Mouse (Mus musculus) layer of hippocampus, postnatal 25 days (tissue): Measurements from ENCODE around the gene Col5a1. TPM values are rescaled to one million over a fixed set of nuclear protein-coding genes. Genes with fewer than 3 reads are reported as not detected.
A peak's percentile ranks its signal among the peaks of the same experiment; 100 is the strongest.

Source experiments
- DNase-seq, 2 experiments: peaks; one replicate each; pipeline ENCODE4 v3.0.0; 2022; ENCODE audit warnings: mixed read lengths in 2 of 2, low spot score in 1 of 2; ENCODE audit errors: extremely low spot score in 1 of 2
- total RNA-seq, 2 experiments: library from RNA; stranded (reverse); gene quantifications; 2 replicates each; pipeline ENCODE4 v1.2.3; 2021

Gene Col5a1
- 1 to 10 TPM; 3.3 to 4.2 TPM for total RNA-seq

DNA sequence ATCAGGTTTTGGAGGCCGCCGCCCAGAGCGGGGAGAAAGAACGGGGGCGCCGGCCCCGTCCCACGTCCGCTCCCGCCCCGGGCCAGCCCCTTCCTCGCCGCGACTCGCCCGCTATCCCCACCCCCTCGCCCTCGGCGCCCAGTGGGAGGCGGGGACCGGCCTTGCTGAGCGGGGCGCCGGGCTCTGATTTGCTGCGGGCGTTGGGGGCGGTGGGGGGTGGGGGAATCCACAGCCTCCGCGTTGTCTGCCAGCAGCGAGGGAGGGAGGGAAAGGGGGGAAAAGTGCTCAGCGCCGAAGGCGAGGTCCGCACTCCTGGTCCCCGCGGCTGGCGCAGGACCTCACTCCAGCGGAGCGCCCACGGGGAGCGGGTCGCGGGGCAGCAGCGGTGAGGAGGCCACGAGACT is at the start of gene Col5a1:
Gene Col5a1, plus strand, starts transcription at position 278 of the 404 bp plus-strand sequence.
- peak in 1 of 2 experiments; percentile 44 for DNase-seq

- DNase-seq: no peak
Observed at GRCm38 (mm10) chr2:27838112-27838511, 48.1 kb upstream of the Col5a1 start.

GRCm38 (mm10) chr2:27840890-27841289 is 45.3 kb upstream of the Col5a1 start:
- no peak for DNase-seq

- no peak for DNase-seq
Observed at GRCm38 (mm10) chr2:27842893-27843292, 43.3 kb upstream of the Col5a1 start.

DNA sequence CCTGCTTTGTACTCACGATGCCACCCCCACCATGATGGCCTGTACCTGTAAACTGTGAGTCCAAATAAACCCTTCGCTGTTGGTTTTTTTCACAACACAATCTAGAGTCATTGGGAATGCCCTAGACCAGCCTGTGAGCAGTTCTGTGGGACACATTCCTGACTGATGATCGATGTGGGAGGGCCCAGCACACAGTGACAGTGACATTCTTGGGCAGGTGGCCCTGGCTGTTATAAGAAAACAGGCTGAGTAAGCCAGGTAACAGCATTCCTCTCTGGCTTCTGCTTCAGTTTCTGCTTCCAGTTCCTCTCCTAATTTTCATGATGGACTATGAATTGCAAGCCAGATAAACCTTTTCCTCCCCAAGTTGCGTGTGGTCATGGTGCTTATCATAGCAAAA is 41.3 kb upstream of the Col5a1 start:
- DNase-seq: no peak

DNA sequence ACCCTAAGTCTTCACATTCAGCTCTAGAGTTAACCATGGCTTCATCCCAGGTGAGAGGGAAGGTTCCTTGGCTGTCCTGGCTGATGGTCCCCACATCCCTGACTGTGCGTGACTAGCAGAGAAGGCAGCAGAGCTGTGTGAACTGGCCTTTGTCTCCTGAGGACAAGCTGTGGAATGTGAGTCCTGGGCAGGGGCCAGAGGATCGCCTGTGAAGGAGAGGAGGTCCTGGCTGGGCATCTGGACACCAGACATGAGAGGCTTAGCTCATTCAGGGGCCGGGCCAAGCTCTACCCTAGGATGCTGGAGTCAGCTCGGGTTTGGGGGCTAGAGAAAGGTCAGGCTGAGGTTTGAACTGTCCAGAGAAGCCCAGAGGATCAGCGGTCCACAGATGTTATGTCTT is 39.2 kb upstream of the Col5a1 start:
- DNase-seq: no peak

DNA sequence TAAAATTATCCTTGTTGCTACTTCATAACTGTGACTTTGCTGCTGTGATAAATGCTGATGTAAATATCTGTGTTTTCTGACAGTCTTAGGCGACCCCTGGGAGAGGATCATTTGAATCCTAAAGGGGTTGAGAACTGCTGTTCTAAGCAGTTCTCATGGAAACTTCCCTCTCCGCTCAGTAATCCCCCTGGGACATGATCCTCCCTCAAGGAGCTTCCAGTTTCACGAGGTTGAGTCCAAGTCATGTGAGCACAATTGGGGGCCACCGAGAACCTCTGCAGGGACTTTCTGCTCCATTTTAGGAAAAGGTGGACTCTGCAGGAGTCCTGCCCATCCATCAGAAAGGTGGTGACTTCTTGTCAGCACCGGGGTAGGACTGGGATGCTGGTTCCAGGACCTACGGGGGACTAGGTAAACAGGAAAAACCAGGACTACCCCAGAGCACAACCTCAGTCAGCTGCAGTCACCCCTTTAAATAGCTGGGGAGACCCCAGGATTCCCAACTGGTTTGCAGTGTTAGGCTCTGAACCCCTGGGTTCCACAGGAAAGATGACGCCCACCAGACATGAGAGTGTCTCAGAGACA is 38.3 kb upstream of the Col5a1 start:
- DNase-seq: no peak

DNA sequence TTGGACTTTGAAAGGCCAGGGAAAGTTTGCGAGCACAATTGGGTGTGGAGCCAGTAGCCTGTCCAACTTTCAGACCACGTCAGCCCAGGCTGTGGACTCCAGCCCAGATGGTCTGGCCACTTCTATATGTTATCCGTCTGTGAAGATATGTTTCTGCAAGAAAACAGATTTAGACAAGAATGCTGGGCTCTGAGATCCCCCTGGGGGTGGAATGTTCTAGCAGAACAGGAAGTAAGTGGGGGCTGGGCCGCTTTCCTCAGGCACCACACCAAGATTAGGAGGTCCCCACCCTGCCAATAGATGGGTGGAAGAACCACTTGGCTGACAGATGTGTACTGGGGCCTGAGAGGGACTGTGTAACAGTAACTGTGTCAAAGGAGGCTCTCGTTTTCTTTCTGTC is 37.8 kb upstream of the Col5a1 start:
- DNase-seq: no peak

DNA sequence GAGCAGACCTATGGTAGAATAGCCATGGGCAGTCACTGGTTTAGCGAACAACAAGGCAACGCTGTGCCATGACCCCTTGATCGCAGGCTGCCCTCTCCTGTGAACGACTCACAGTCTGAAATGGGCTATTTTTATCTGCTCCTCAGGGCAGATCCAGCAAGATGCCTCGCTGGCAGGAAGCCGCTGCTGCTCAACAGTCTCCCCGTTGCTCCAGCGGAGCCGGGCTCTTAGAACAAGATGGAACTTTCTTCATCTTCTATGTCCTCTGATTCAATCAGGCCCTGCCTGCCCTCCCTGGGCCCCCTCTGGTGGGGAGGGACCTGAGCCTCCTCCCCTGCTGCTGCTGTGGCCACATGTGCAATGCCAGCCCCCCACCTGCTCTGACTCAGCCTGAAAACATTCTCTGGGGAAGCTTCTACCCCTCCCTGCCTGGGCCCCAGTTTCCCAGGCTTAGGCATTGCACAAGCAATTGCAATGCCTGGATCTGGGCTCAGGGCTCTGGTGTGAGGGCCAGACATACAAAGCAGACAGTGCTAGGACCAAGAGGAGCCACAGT is 27.8 kb upstream of the Col5a1 start:
- DNase-seq: no peak

- no peak for DNase-seq
Observed at GRCm38 (mm10) chr2:27861576-27862238, 24.5 kb upstream of the Col5a1 start.

DNA sequence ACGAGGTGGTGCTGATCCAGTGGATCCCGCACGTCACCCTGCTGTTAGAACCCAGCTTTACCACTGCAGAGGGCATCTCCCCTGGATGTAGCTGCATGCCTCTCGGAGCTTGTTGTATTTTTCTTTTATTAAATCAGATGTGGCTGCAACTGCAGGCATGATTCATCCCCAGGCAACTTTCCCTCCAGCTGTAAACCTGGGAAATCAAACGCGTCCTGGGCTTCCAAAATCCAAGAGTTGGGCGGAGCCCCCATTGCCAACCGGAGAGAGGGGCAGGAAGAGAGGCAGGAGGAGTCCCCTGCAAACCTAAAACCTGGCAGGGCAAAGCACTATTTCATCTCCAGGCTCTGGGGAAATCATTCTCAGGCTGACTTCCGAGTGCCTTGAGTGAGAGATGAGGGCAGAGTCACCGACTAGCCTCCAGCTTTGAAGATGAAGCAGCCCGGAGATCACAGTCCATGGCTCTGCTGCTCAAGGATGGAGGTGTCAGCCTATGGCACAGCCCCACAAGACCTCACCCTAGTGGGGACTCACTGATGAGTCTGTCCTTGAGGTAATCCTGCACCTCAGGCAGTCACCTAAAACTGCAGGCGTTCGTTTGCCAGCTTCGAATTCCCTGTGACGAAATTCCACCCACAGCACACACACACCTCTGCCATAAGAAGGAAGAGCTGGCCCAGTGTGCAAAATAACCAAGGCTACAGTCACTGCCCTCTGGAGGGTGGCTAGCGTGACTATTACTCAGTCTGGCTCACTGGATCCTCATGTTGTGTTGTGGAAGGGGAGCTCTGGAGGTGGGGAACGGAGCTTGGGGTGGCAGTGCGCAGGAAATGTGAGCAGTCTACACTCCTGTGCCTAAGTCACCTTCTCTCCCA is 21.5 kb upstream of the Col5a1 start:
- DNase-seq: no peak

DNA sequence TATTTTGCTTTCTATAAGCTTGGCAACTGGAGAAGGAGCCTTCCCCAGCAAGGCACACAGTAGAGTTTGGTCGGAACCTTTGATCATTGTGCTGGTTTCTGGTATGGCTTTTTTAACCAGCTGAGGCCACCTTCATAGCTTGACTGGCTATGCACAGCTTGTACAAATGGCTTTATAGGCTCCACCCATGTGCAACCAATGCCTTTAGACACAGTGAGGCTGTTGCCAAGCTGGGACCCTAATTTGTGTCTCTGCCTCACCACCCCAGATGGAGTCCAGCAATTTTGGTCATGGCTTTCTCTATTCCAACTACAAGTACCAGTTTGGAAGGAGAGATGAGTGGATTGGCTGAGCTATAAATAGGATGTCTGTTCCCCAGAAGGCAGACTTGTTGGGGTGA is 15.6 kb upstream of the Col5a1 start:
- DNase-seq: no peak

- no peak for DNase-seq
Observed at GRCm38 (mm10) chr2:27871056-27871455, 15.2 kb upstream of the Col5a1 start.

GRCm38 (mm10) chr2:27872276-27872675 is 13.9 kb upstream of the Col5a1 start:
- no peak for DNase-seq

DNA sequence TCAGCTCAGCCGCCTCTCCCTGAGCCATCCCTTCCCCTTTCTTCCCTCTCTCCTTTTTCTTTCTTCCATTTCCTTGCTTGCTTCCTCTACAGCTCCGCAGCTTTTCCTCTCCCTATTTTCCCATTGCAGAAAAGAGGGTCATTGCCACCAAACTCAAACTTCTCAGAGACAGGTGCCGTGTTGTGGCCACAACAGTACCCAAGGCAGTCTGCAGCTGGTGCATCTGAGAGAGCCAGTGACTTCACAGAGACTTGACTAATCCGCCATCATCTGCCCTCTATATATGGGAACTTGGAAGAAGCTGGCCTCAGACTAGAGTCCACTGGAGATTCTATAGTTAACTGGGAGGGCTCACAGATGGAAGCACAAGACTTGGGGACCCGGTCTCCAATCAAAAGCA is 13.2 kb upstream of the Col5a1 start:
- DNase-seq: no peak

DNA sequence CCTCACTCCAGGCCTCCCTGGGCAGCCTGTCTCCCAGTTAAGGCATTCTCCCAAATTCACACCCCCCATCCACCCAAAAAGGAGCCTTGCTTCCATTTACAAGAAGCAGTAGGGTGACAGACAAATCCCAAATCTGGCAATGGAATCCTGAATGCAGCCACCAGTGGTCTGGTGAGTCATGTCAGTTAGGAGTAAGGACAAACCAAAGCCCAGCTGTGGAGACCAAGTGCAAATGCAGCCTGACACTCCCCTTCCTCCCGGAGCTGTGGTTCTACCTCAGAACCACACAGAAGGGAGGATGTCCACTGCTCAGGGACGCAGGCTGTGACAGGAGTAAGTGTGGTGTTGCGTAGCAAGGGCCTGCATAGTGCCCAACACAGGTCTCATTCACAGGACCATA is 11.6 kb upstream of the Col5a1 start:
- no peak for DNase-seq

GRCm38 (mm10) chr2:27875231-27875630 is 11.0 kb upstream of the Col5a1 start:
- DNase-seq: no peak

DNA sequence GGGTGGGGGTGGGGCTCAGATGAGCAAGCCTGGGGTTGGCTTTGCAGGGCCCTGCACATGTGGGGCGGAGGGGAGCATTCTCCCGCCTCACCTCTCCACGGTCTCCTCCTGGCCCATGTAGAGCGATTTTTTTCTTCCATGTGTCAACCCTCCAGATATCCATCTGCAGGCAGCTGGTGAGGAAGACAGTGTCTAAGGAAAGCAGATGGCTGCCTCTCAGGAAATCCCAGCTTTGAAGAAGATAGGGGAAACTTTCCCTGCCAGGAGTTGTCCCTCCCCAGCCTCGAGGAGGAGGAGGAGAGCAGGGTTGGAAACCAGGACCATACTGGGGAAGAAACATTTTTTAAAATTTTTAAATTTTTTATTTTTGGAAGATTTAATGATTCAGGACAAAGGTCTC is 10.4 kb upstream of the Col5a1 start:
- no peak for DNase-seq

- no peak for DNase-seq
Observed at GRCm38 (mm10) chr2:27876724-27877504, 9.3 kb upstream of the Col5a1 start.

- no peak for DNase-seq
Observed at GRCm38 (mm10) chr2:27878066-27878465, 8.2 kb upstream of the Col5a1 start.
